Mouse (Mus musculus) bone marrow, adult 2 months (tissue): Measurements from ENCODE around the gene Prr11. TPM values are rescaled to one million over a fixed set of nuclear protein-coding genes. Genes with fewer than 3 reads are reported as not detected.

Experiments
- H3K27ac ChIP-seq: fragments of 200-500 bp; 2 replicates; pipeline ENCODE4 v1.5.1; 2012; ENCODE audit warnings: low read depth, mild to moderate bottlenecking, control low read depth, inconsistent platforms, low read length; ENCODE audit not compliant: control insufficient read depth, poor library complexity, insufficient read depth
- H3K4me1 ChIP-seq: fragments of 200-500 bp; 2 replicates; pipeline ENCODE4 v1.6.1; 2011; ENCODE audit warnings: low read length; ENCODE audit not compliant: control insufficient read depth, insufficient read depth
- H3K4me3 ChIP-seq: fragments of 200-500 bp; replicated peaks from 2 replicates; pipeline ENCODE3; 2011; ENCODE audit warnings: mild to moderate bottlenecking, low read depth, low read length, control low read depth; ENCODE audit not compliant: control insufficient read depth
- CTCF ChIP-seq: fragments of 200-500 bp; IDR thresholded peaks from 2 replicates; pipeline ENCODE4 v1.5.1; 2011; ENCODE audit warnings: low read length, control low read depth; ENCODE audit not compliant: control insufficient read depth, insufficient read depth
- POLR2A ChIP-seq: fragments of 200-500 bp; IDR thresholded peaks from 2 replicates; pipeline ENCODE4 v1.6.1; 2011; ENCODE audit warnings: low read depth, mild to moderate bottlenecking, control low read depth, low read length, borderline replicate concordance; ENCODE audit not compliant: control insufficient read depth
- WGBS: fragments of 180-500 bp; shearing (Covaris S2); methylation state at CpG from one replicate; pipeline ENCODE4 v1.1.7; 2018; 5-methylcytosine and 5-hydroxymethylcytosine counted together
- polyA plus RNA-seq: library from polyadenylated mRNA; stranded (reverse); fragments of >200 nt; gene quantifications from 2 replicates; pipeline ENCODE4 v1.2.4, GENCODE M21; 2011; ENCODE audit warnings: low replicate concordance; ENCODE audit not compliant: missing spikeins, insufficient read depth, insufficient read length

Gene Prr11
- 10.4 and 13.0 TPM in 2 replicates for polyA plus RNA-seq

- under 1% methylated on average over 14 of the region's 14 CpGs for WGBS
- peak within 1 kb of the TSS; percentile 74 for H3K27ac ChIP-seq
- H3K4me3 ChIP-seq = peak within 1 kb of the TSS; percentile 90
- TF ChIP-seq POLR2A (no peak), CTCF (no peak)
- H3K4me1 ChIP-seq = no peaks in the 10 kb centered on the region
Observed at GRCm38 (mm10) chr11:87108409-87108754, at the start of gene Prr11. Prr11 (minus strand) TSS chr11:87108708.

GRCm38 (mm10) chr11:87158012-87158411, 49.5 kb upstream of the Prr11 start:
- Histone ChIP-seq H3K27ac (no peak overlapping the region), H3K4me3 (no peak overlapping the region), H3K4me1 (no peaks in the 10 kb centered on the region)
- TF ChIP-seq CTCF = no peak
- TF ChIP-seq POLR2A = no peak
- WGBS = 88% methylated on average over 2 of the region's 2 CpGs

- H3K27ac ChIP-seq = no peak overlapping the region
- H3K4me1 ChIP-seq = no peaks in the 10 kb centered on the region
- TF ChIP-seq CTCF = no peak
- no peak for TF ChIP-seq POLR2A
- H3K4me3 ChIP-seq = no peak overlapping the region
- 88% methylated on average over 4 of the region's 4 CpGs for WGBS
Observed at GRCm38 (mm10) chr11:87136233-87136632, 27.7 kb upstream of the Prr11 start.

GRCm38 (mm10) chr11:87126824-87127816, 18.6 kb upstream of the Prr11 start, which contains the start of gene Trim37:
Trim37 (plus strand) TSS chr11:87127077.
- under 1% methylated on average over 97 of the region's 105 CpGs for WGBS

GRCm38 (mm10) chr11:87126281-87126823, 17.8 kb upstream of the Prr11 start:
- WGBS = 5% methylated on average over 12 of the region's 12 CpGs
- no peaks in the 10 kb centered on the region for H3K4me1 ChIP-seq
- H3K4me3 ChIP-seq = peak overlapping the region; percentile 74
- TF ChIP-seq CTCF = no peak
- TF ChIP-seq POLR2A = no peak
- H3K27ac ChIP-seq = 0 out of 2 replicates have a peak overlapping the region, but pooled peaks have one; percentile 34

More at GRCm38 (mm10) chr11:87126824-87127816, 18.6 kb upstream of the Prr11 start, which contains the start of gene Trim37:
- Histone ChIP-seq H3K4me1 (no peaks in the 10 kb centered on the region), H3K27ac (peak within 1 kb of the TSS; percentile 89), H3K4me3 (peak within 1 kb of the TSS; percentile 74)
- peak; percentile 44; the same call in 1 of the 2 replicates for TF ChIP-seq POLR2A
- TF ChIP-seq CTCF = no peak

- WGBS = 76% methylated on average over 4 of the region's 4 CpGs
- Histone ChIP-seq H3K4me1 (no peaks in the 10 kb centered on the region), H3K4me3 (no peak overlapping the region), H3K27ac (no peak overlapping the region)
- TF ChIP-seq POLR2A (no peak), CTCF (no peak)
Observed at GRCm38 (mm10) chr11:87125562-87125961, 17.1 kb upstream of the Prr11 start.

- Histone ChIP-seq H3K27ac (no peak overlapping the region), H3K4me3 (no peak overlapping the region), H3K4me1 (no peaks in the 10 kb centered on the region; the same call in 1 of the 2 replicates)
- TF ChIP-seq POLR2A = no peak
- TF ChIP-seq CTCF = no peak
- WGBS = 73% methylated on average over 8 of the region's 8 CpGs
Observed at GRCm38 (mm10) chr11:87121864-87122263, 13.4 kb upstream of the Prr11 start.
